Mouse (Mus musculus) embryonic facial prominence, embryonic 15.5 days (tissue): ENCODE results near the gene Rab13. TPM values are rescaled to one million over a fixed set of nuclear protein-coding genes. Genes with fewer than 3 reads are reported as not detected.

Experiments
- ATAC-seq: fragments of 200-750 bp; cut with Nextera tagmentation; 2 replicates; pipeline ENCODE4 v1.8.0; 2017; ENCODE audit warnings: low read depth, moderate TSS enrichment; ENCODE audit not compliant: insufficient number of reproducible peaks, low FRiP score, low TSS enrichment
- H3K27ac ChIP-seq: fragments of 300-500 bp; sonication (generic); replicated peaks from 2 replicates; pipeline ENCODE4 v1.5.1; 2015; ENCODE audit warnings: mild to moderate bottlenecking, inconsistent platforms
- H3K27me3 ChIP-seq: fragments of 300-500 bp; sonication (generic); 2 replicates; pipeline ENCODE4 v1.6.1; 2015; ENCODE audit warnings: inconsistent platforms
- H3K36me3 ChIP-seq: fragments of 300-500 bp; sonication (generic); 2 replicates; pipeline ENCODE4 v1.6.1; 2015; ENCODE audit warnings: mild to moderate bottlenecking, inconsistent platforms
- H3K4me1 ChIP-seq: fragments of 300-500 bp; sonication (generic); 2 replicates; pipeline ENCODE4 v1.6.1; 2015; ENCODE audit warnings: inconsistent platforms
- H3K4me2 ChIP-seq: fragments of 300-500 bp; sonication (generic); replicated peaks from 2 replicates; pipeline ENCODE4 v1.6.1; 2015; ENCODE audit warnings: mild to moderate bottlenecking, inconsistent platforms
- H3K4me3 ChIP-seq: fragments of 300-500 bp; sonication (generic); replicated peaks from 2 replicates; pipeline ENCODE4 v1.5.1; 2015; ENCODE audit warnings: mild to moderate bottlenecking, inconsistent platforms
- H3K9ac ChIP-seq: fragments of 300-500 bp; sonication (generic); 2 replicates; pipeline ENCODE4 v1.6.1; 2015; ENCODE audit warnings: inconsistent platforms
- H3K9me3 ChIP-seq: fragments of 300-500 bp; sonication (generic); replicated peaks from 2 replicates; pipeline ENCODE4 v1.6.1; 2016; ENCODE audit warnings: inconsistent platforms
- WGBS: fragments of 180-500 bp; shearing (Covaris S2); methylation state at CpG from one replicate; pipeline ENCODE4 v1.1.7; 2015; 5-methylcytosine and 5-hydroxymethylcytosine counted together
- polyA plus RNA-seq: library from polyadenylated mRNA; unstranded; fragments of >200 nt; fragmentation: Nextera tagmentation; extraction: Ambion mirVana; gene quantifications from 2 replicates; pipeline ENCODE4 v1.2.1, GENCODE M21; 2015

Rab13 gene
- polyA plus RNA-seq, 1 experiment from 2014 or later: 35.0 TPM

- no peak overlapping the region for H3K4me2 ChIP-seq
- no peaks in the 10 kb centered on the region for H3K27me3 ChIP-seq
- peaks cover 11% of the 10 kb centered on the region for H3K4me1 ChIP-seq
- ATAC-seq: no peak
- H3K4me3 ChIP-seq: no peak overlapping the region
- WGBS: 79% methylated on average over 10 of the region's 10 CpGs
- H3K9ac ChIP-seq: no peak overlapping the region
- no peaks in the 10 kb centered on the region for H3K9me3 ChIP-seq
- no peak overlapping the region for H3K27ac ChIP-seq
- H3K36me3 ChIP-seq: peaks cover 25% of the 10 kb centered on the region
These were observed 10.8 kb downstream of the Rab13 start for GRCm38 (mm10) chr3:90224331-90224730.

GRCm38 (mm10) chr3:90231075-90231474 lies 17.6 kb downstream of the Rab13 start:
- WGBS: 16% methylated on average over 8 of the region's 8 CpGs
- H3K27ac ChIP-seq: peak overlapping the region; percentile 95

GRCm38 (mm10) chr3:90231507-90232333 lies 18.2 kb downstream of the Rab13 start, which contains the start of gene Jtb:
Gene Jtb, plus strand, starts transcription at chr3:90231597.
- peak within 1 kb of the TSS; percentile 88 for H3K4me3 ChIP-seq
- peaks cover 9% of the 10 kb centered on the region for H3K4me1 ChIP-seq
- peak; percentile 94 for ATAC-seq
- peaks cover 26% of the 10 kb centered on the region for H3K36me3 ChIP-seq
- H3K9ac ChIP-seq: peak within 1 kb of the TSS; percentile 85
- WGBS: under 1% methylated on average over 61 of the region's 61 CpGs
- H3K27ac ChIP-seq: peak within 1 kb of the TSS; percentile 95
- H3K9me3 ChIP-seq: no peaks in the 10 kb centered on the region
- peak within 1 kb of the TSS; percentile 73 for H3K4me2 ChIP-seq
- H3K27me3 ChIP-seq: no peaks in the 10 kb centered on the region

More at GRCm38 (mm10) chr3:90231075-90231474, 17.6 kb downstream of the Rab13 start:
- no peak for ATAC-seq
- H3K4me3 ChIP-seq: peak overlapping the region; percentile 88
- H3K36me3 ChIP-seq: peaks cover 22% of the 10 kb centered on the region
- no peaks in the 10 kb centered on the region for H3K9me3 ChIP-seq
- H3K27me3 ChIP-seq: no peaks in the 10 kb centered on the region
- H3K4me1 ChIP-seq: peaks cover 9% of the 10 kb centered on the region
- H3K9ac ChIP-seq: 0 out of 2 replicates have a peak overlapping the region, but pooled peaks have one; percentile 10
- H3K4me2 ChIP-seq: peak overlapping the region; percentile 73

GRCm38 (mm10) chr3:90241251-90241650 lies 27.8 kb downstream of the Rab13 start:
- H3K4me1 ChIP-seq: peaks cover 19% of the 10 kb centered on the region
- H3K9ac ChIP-seq: no peak overlapping the region
- H3K36me3 ChIP-seq: peaks cover 3% of the 10 kb centered on the region; the same call in 1 of the 2 replicates
- H3K4me3 ChIP-seq: no peak overlapping the region
- WGBS: 89% methylated on average over 2 of the region's 2 CpGs
- no peak for ATAC-seq
- no peaks in the 10 kb centered on the region for H3K27me3 ChIP-seq
- no peaks in the 10 kb centered on the region for H3K9me3 ChIP-seq
- no peak overlapping the region for H3K27ac ChIP-seq
- H3K4me2 ChIP-seq: no peak overlapping the region

- no peak for ATAC-seq
- no peak overlapping the region for H3K4me2 ChIP-seq
These were observed 28.3 kb downstream of the Rab13 start for GRCm38 (mm10) chr3:90241669-90242358.

GRCm38 (mm10) chr3:90242984-90243775 lies 29.7 kb downstream of the Rab13 start, which contains the start of gene Creb3l4:
Gene Creb3l4, minus strand, starts transcription at chr3:90243512.
- WGBS: 4% methylated on average over 19 of the region's 19 CpGs
- H3K4me3 ChIP-seq: peak within 1 kb of the TSS; percentile 41
- no peaks in the 10 kb centered on the region for H3K9me3 ChIP-seq
- H3K27ac ChIP-seq: peak within 1 kb of the TSS; percentile 80
- H3K4me2 ChIP-seq: peak within 1 kb of the TSS; percentile 56
- peak within 1 kb of the TSS; percentile 13; the same call in 1 of the 2 replicates for H3K9ac ChIP-seq
- H3K4me1 ChIP-seq: peaks cover 27% of the 10 kb centered on the region
- no peaks in the 10 kb centered on the region for H3K27me3 ChIP-seq
- peak; percentile 69 for ATAC-seq
- H3K36me3 ChIP-seq: no peaks in the 10 kb centered on the region

More at GRCm38 (mm10) chr3:90241669-90242358, 28.3 kb downstream of the Rab13 start:
- H3K4me3 ChIP-seq: no peak overlapping the region
- no peaks in the 10 kb centered on the region for H3K27me3 ChIP-seq
- peaks cover 23% of the 10 kb centered on the region for H3K4me1 ChIP-seq
- no peaks in the 10 kb centered on the region for H3K9me3 ChIP-seq
- H3K27ac ChIP-seq: no peak overlapping the region
- 87% methylated on average over 10 of the region's 10 CpGs for WGBS
- H3K36me3 ChIP-seq: no peaks in the 10 kb centered on the region
- H3K9ac ChIP-seq: no peak overlapping the region

- H3K36me3 ChIP-seq: 0 out of 2 replicates have a peak, but pooled peaks cover 5% of the 10 kb centered on the region
- H3K27me3 ChIP-seq: no peaks in the 10 kb centered on the region
- H3K4me3 ChIP-seq: no peak overlapping the region
- H3K9ac ChIP-seq: no peak overlapping the region
- no peak for ATAC-seq
- peaks cover 30% of the 10 kb centered on the region for H3K4me1 ChIP-seq
- H3K27ac ChIP-seq: peak overlapping the region; percentile 25; the same call in 1 of the 2 replicates
- no peaks in the 10 kb centered on the region for H3K9me3 ChIP-seq
- 46% methylated on average over 2 of the region's 2 CpGs for WGBS
- no peak overlapping the region for H3K4me2 ChIP-seq
These were observed 31.9 kb downstream of the Rab13 start for GRCm38 (mm10) chr3:90245406-90245805.

- peak; percentile 7; the same call in 1 of the 2 replicates for ATAC-seq
- 2% methylated on average over 3 of the region's 3 CpGs for WGBS
These were observed 34.1 kb downstream of the Rab13 start for GRCm38 (mm10) chr3:90247630-90247959.

GRCm38 (mm10) chr3:90247960-90248745 lies 34.7 kb downstream of the Rab13 start, which contains the start of gene Slc39a1:
Gene Slc39a1, plus strand, starts transcription at chr3:90248172.
- Histone ChIP-seq H3K9ac (peak within 1 kb of the TSS; percentile 88), H3K4me2 (peak within 1 kb of the TSS; percentile 84), H3K27me3 (no peaks in the 10 kb centered on the region), H3K36me3 (peaks cover 19% of the 10 kb centered on the region), H3K9me3 (no peaks in the 10 kb centered on the region), H3K27ac (peak within 1 kb of the TSS; percentile 93), H3K4me3 (peak within 1 kb of the TSS; percentile 78), H3K4me1 (peaks cover 28% of the 10 kb centered on the region)
- ATAC-seq: peak; percentile 94
- under 1% methylated on average over 44 of the region's 44 CpGs for WGBS

More at GRCm38 (mm10) chr3:90247630-90247959, 34.1 kb downstream of the Rab13 start:
- Histone ChIP-seq H3K9me3 (no peaks in the 10 kb centered on the region), H3K36me3 (peaks cover 19% of the 10 kb centered on the region), H3K4me2 (peak overlapping the region; percentile 84), H3K4me1 (peaks cover 33% of the 10 kb centered on the region), H3K9ac (peak overlapping the region; percentile 28; the same call in 1 of the 2 replicates), H3K4me3 (peak overlapping the region; percentile 78), H3K27ac (peak overlapping the region; percentile 93), H3K27me3 (no peaks in the 10 kb centered on the region)

- Histone ChIP-seq H3K27me3 (no peaks in the 10 kb centered on the region), H3K4me2 (peak overlapping the region; percentile 84), H3K27ac (peak overlapping the region; percentile 93), H3K36me3 (peaks cover 19% of the 10 kb centered on the region), H3K4me1 (peaks cover 22% of the 10 kb centered on the region), H3K9ac (peak overlapping the region; percentile 88), H3K9me3 (no peaks in the 10 kb centered on the region), H3K4me3 (peak overlapping the region; percentile 78)
- 4% methylated on average over 10 of the region's 10 CpGs for WGBS
- ATAC-seq: no peak
These were observed 35.2 kb downstream of the Rab13 start for GRCm38 (mm10) chr3:90248746-90249100.
